Mouse (Mus musculus) liver, embryonic 14.5 days (tissue): ENCODE measurements around the gene Lrrc45. TPM values are rescaled to one million over a fixed set of nuclear protein-coding genes. Genes with fewer than 3 reads are reported as not detected.

Experiments used
- ATAC-seq: fragments of 200-750 bp; cut with Nextera tagmentation; 2 replicates; pipeline ENCODE4 v1.8.0; 2017; ENCODE audit warnings: moderate number of reproducible peaks, mild to moderate bottlenecking, moderate library complexity; ENCODE audit not compliant: insufficient read depth
- DNase-seq, 3 experiments: peaks; one replicate each; pipeline ENCODE4 v3.0.0-alpha.2; 2012 to 2013; ENCODE audit warnings: low read depth in 3 of 3, low spot score in 3 of 3
- H3K27ac ChIP-seq: fragments of 300-500 bp; sonication (generic); 2 replicates; pipeline ENCODE4 v1.5.1; 2014; ENCODE audit warnings: moderate library complexity, mild to moderate bottlenecking, control low read depth, inconsistent platforms
- H3K27me3 ChIP-seq: fragments of 300-500 bp; sonication (generic); 2 replicates; pipeline ENCODE4 v1.6.1; 2014; ENCODE audit warnings: mild to moderate bottlenecking, low read length, moderate library complexity; ENCODE audit not compliant: control insufficient read depth, insufficient read depth
- H3K36me3 ChIP-seq: fragments of 300-500 bp; sonication (generic); replicated peaks from 2 replicates; pipeline ENCODE4 v1.6.1; 2014; ENCODE audit warnings: low read depth; ENCODE audit not compliant: control insufficient read depth, insufficient read depth
- H3K4me1 ChIP-seq, 2 experiments: fragments of 200-500 bp in 1 of 2; fragments of 300-500 bp in 1 of 2; sonication (generic) in 1 of 2; replicated peaks; 2 replicates each; pipeline ENCODE4 v1.6.1; 2012 to 2014; ENCODE audit warnings: antibody characterized with exemption in 1 of 2, inconsistent platforms in 1 of 2, low read length in 1 of 2; ENCODE audit not compliant: control insufficient read depth in 2 of 2, insufficient read depth in 2 of 2
- H3K4me2 ChIP-seq: fragments of 300-500 bp; sonication (generic); 2 replicates; pipeline ENCODE4 v1.6.1; 2014; ENCODE audit warnings: low read depth, mild to moderate bottlenecking, control low read depth, moderate library complexity
- H3K4me3 ChIP-seq, 2 experiments: fragments of 200-500 bp in 1 of 2; fragments of 300-500 bp in 1 of 2; sonication (generic) in 1 of 2; 2 replicates each; pipeline ENCODE4 v1.5.1; 2012 to 2014; ENCODE audit warnings: low read depth in 2 of 2, low read length in 2 of 2, mild to moderate bottlenecking in 2 of 2, control low read depth in 1 of 2, inconsistent platforms in 1 of 2, moderate library complexity in 1 of 2; ENCODE audit not compliant: insufficient read depth in 1 of 2
- H3K9ac ChIP-seq: fragments of 300-500 bp; sonication (generic); replicated peaks from 2 replicates; pipeline ENCODE4 v1.6.1; 2014; ENCODE audit warnings: mild to moderate bottlenecking, control low read depth, moderate library complexity
- H3K9me3 ChIP-seq: fragments of 300-500 bp; sonication (generic); 2 replicates; pipeline ENCODE4 v1.6.1; 2016; ENCODE audit warnings: low read length, mixed read lengths; ENCODE audit not compliant: control insufficient read depth
- CTCF ChIP-seq: IDR thresholded peaks from 2 replicates; pipeline ENCODE4 v1.5.1; 2016; ENCODE audit warnings: antibody characterized with exemption, low read depth, control low read depth
- EP300 ChIP-seq: IDR thresholded peaks from 2 replicates; pipeline ENCODE4 v1.6.1; 2016; ENCODE audit warnings: antibody characterized with exemption, low read depth
- WGBS: fragments of 180-500 bp; shearing (Covaris S2); extraction: QIAGEN DNeasy Blood & Tissue Kit; methylation state at CpG from one replicate; pipeline ENCODE4 v1.1.7; 2014; ENCODE audit not compliant: insufficient replicate concordance; 5-methylcytosine and 5-hydroxymethylcytosine counted together
- polyA plus RNA-seq, 2 experiments: library from polyadenylated mRNA; depleted of rRNA in 1 of 2; stranded (reverse) in 1 of 2; unstranded in 1 of 2; fragments of >200 nt; fragmentation: Nextera tagmentation in 1 of 2; extraction: Ambion mirVana in 1 of 2; gene quantifications; 2 replicates each; pipeline versions ENCODE4 v1.2.1 to v1.2.3; 2012 to 2014

Gene Lrrc45
- polyA plus RNA-seq, 2 experiments: 6.2 to 9.3 TPM

DNA sequence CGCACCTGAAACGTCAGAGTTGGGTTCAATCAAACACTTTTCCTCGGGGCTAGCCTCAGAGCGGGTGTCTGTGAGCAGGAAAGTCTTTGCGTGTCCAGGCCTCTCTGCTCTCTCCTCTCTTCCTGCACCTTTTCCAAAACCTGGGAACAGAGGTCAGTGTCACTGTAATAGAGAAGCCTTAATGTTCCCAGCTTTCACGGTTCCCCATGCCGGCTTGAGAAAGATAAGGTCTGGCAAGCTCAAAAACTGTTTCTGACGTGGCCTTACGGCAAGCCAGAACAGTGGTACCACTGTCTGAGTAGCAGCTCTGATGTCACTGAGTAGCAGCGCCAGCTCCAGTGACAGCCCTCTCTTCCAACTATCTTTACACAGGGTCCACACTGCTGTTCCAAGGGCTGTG is 821 bp downstream of the Lrrc45 start:
- peaks cover 6% of the 10 kb centered on the region in 2 experiments for H3K4me1 ChIP-seq
- H3K9me3 ChIP-seq: no peaks in the 10 kb centered on the region
- H3K9ac ChIP-seq: peak overlapping the region; percentile 74
- ATAC-seq (no peak), DNase-seq (no peak)
- peak overlapping the region; percentile 57 to 64 for H3K4me3 ChIP-seq
- 30% methylated on average over 10 of the region's 10 CpGs for WGBS
- H3K27ac ChIP-seq: no peak overlapping the region
- H3K36me3 ChIP-seq: no peaks in the 10 kb centered on the region; the same call in 1 of the 2 replicates
- H3K27me3 ChIP-seq: no peaks in the 10 kb centered on the region
- no peak for TF ChIP-seq EP300
- TF ChIP-seq CTCF: no peak
- peak overlapping the region; percentile 98 for H3K4me2 ChIP-seq

DNA sequence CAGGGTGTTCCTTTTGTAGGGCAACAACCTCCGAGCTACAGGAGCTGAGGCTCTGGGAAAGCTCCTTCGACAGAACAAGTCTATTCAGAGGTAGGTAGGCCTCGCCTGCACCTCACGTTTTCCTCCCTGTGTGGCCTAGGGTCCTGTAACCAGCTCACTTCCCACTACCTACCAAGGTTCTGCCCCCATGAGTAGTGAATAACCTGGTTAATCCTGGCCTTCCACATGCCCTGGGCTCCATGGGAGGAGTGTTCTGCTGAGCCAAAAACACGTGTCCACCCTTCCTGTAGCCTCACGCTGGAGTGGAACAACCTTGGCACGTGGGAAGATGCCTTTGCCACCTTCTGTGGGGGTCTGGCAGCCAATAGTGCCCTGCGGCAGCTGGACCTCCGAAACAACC is 1.4 kb downstream of the Lrrc45 start:
- Histone ChIP-seq H3K9ac (no peak overlapping the region), H3K36me3 (no peaks in the 10 kb centered on the region; the same call in 1 of the 2 replicates), H3K27ac (no peak overlapping the region), H3K4me3 (no peak overlapping the region), H3K27me3 (no peaks in the 10 kb centered on the region), H3K9me3 (no peaks in the 10 kb centered on the region), H3K4me2 (no peak overlapping the region; the same call in 1 of the 2 replicates), H3K4me1 (peaks cover 6% of the 10 kb centered on the region in 2 experiments)
- 83% methylated on average over 9 of the region's 9 CpGs for WGBS
- ATAC-seq (no peak), DNase-seq (no peak)
- TF ChIP-seq EP300 (no peak), CTCF (no peak)

DNA sequence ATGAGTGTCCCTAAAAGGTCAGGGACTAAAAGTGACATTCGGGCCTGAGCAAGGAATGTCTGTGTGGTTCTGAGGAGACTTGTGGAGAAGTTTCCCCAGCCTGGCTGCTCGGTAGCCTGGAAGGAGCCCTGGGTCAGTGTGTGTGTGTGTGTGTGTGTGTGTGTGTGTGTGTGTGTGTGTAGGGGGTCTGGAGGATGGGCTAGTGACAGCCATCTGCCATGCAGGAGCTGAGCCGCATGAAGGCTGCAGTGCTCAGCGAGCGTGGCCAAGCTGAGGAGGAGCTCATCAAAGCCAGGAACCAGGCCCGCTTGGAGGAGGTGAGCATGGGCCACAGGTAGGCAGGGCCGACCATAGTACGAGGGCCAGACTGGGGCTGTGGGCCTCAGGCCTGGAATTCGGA is 5.5 kb downstream of the Lrrc45 start:
- Histone ChIP-seq H3K4me2 (no peak overlapping the region), H3K9me3 (no peaks in the 10 kb centered on the region), H3K36me3 (no peaks in the 10 kb centered on the region; the same call in 1 of the 2 replicates), H3K27ac (no peak overlapping the region), H3K4me3 (no peak overlapping the region), H3K27me3 (peaks cover 24% of the 10 kb centered on the region), H3K4me1 (peaks cover 3 to 11% of the 10 kb centered on the region in 2 experiments), H3K9ac (no peak overlapping the region)
- TF ChIP-seq EP300 (no peak), CTCF (no peak)
- whole genome bisulfite sequencing: 76% methylated on average over 9 of the region's 9 CpGs
- no peak for DNase-seq
- no peak for ATAC-seq

GRCm38 (mm10) chr11:120719841-120720376 is 6.2 kb downstream of the Lrrc45 start:
- no peak overlapping the region for H3K9ac ChIP-seq

GRCm38 (mm10) chr11:120720450-120720849 is 6.7 kb downstream of the Lrrc45 start:
- peak; percentile 65 to 79 (median 66) for DNase-seq
- Histone ChIP-seq H3K4me2 (no peak overlapping the region), H3K27ac (no peak overlapping the region), H3K9me3 (no peaks in the 10 kb centered on the region), H3K36me3 (no peaks in the 10 kb centered on the region; the same call in 1 of the 2 replicates), H3K4me1 (peaks cover 0 to 4% of the 10 kb centered on the region in 2 experiments; a peak in 1 of 4 replicates), H3K9ac (no peak overlapping the region), H3K4me3 (no peak overlapping the region), H3K27me3 (peaks cover 24% of the 10 kb centered on the region)
- 9% methylated on average over 17 of the region's 17 CpGs for WGBS
- ATAC-seq: peak; percentile 11; the same call in 1 of the 2 replicates
- no peak for TF ChIP-seq EP300
- peak; percentile 93 for TF ChIP-seq CTCF

More at GRCm38 (mm10) chr11:120719841-120720376, 6.2 kb downstream of the Lrrc45 start:
- no peak for DNase-seq
- no peak overlapping the region for H3K4me2 ChIP-seq
- H3K36me3 ChIP-seq: no peaks in the 10 kb centered on the region; the same call in 1 of the 2 replicates
- 82% methylated on average over 13 of the region's 13 CpGs for WGBS
- H3K4me3 ChIP-seq: no peak overlapping the region
- TF ChIP-seq CTCF (no peak), EP300 (no peak)
- H3K4me1 ChIP-seq: peaks cover 0 to 4% of the 10 kb centered on the region in 2 experiments; a peak in 2 of 4 replicates
- H3K9me3 ChIP-seq: no peaks in the 10 kb centered on the region
- no peak overlapping the region for H3K27ac ChIP-seq
- no peak for ATAC-seq
- peaks cover 24% of the 10 kb centered on the region for H3K27me3 ChIP-seq
